Mouse (Mus musculus): ENCODE data around the gene Arf1. TPM values are rescaled to one million over a fixed set of nuclear protein-coding genes. Genes with fewer than 3 reads are reported as not detected.

The Arf1 gene
- polyA plus RNA-seq, 1 experiment from 2014 or later, result 626 TPM

- H3K27me3 ChIP-seq (ENCODE audit: control insufficient read depth, insufficient read depth, low read length), result peaks cover 43% of the 10 kb centered on the region
- H3K4me3 ChIP-seq (ENCODE audit: low read depth, low read length), result no peak overlapping the region
- no peak for ATAC-seq (replicated peaks; ENCODE audit: insufficient number of reproducible peaks, low FRiP score, low TSS enrichment, low read depth)
- no peak overlapping the region for H3K9ac ChIP-seq (replicated peaks; ENCODE audit: low read length)
- WGBS, result 7% methylated on average over 29 of the region's 34 CpGs
- no peaks in the 10 kb centered on the region for H3K9me3 ChIP-seq (replicated peaks; ENCODE audit: control insufficient read depth, low read length)
- H3K27ac ChIP-seq (replicated peaks; ENCODE audit: low read depth, low read length), result no peak overlapping the region
- H3K4me2 ChIP-seq (ENCODE audit: low read depth, low read length), result peak overlapping the region; percentile 7; the same call in 1 of the 2 replicates
- no peak for DNase-seq (ENCODE audit: low spot score)
- H3K4me1 ChIP-seq (ENCODE audit: control insufficient read depth, insufficient read depth, low read length), result 0 out of 2 replicates have a peak, but pooled peaks cover 2% of the 10 kb centered on the region
- no peaks in the 10 kb centered on the region for H3K36me3 ChIP-seq (replicated peaks; ENCODE audit: control insufficient read depth, insufficient read depth, low read depth, low read length)
Measured at GRCm38 (mm10) chr11:59176921-59177320, 51.1 kb downstream of the Arf1 start.

- Histone ChIP-seq H3K36me3 (replicated peaks; ENCODE audit: control insufficient read depth, insufficient read depth, low read depth, low read length) (no peaks in the 10 kb centered on the region), H3K9ac (replicated peaks; ENCODE audit: low read length) (no peak overlapping the region), H3K9me3 (replicated peaks; ENCODE audit: control insufficient read depth, low read length) (no peaks in the 10 kb centered on the region), H3K27ac (replicated peaks; ENCODE audit: low read depth, low read length) (no peak overlapping the region), H3K4me2 (ENCODE audit: low read depth, low read length) (peak overlapping the region; percentile 7; the same call in 1 of the 2 replicates), H3K27me3 (ENCODE audit: control insufficient read depth, insufficient read depth, low read length) (peaks cover 43% of the 10 kb centered on the region), H3K4me3 (ENCODE audit: low read depth, low read length) (peak overlapping the region; percentile 5; the same call in 1 of the 2 replicates), H3K4me1 (ENCODE audit: control insufficient read depth, insufficient read depth, low read length) (0 out of 2 replicates have a peak, but pooled peaks cover 2% of the 10 kb centered on the region)
- WGBS, result 4% methylated on average over 48 of the region's 48 CpGs
- DNase-seq (ENCODE audit: low spot score), result no peak
- no peak for ATAC-seq (replicated peaks; ENCODE audit: insufficient number of reproducible peaks, low FRiP score, low TSS enrichment, low read depth)
Measured at GRCm38 (mm10) chr11:59176475-59176874, 51.6 kb downstream of the Arf1 start.

- no peaks in the 10 kb centered on the region for H3K9me3 ChIP-seq (replicated peaks; ENCODE audit: control insufficient read depth, low read length)
- H3K9ac ChIP-seq (replicated peaks; ENCODE audit: low read length), result no peak overlapping the region
- no peaks in the 10 kb centered on the region for H3K36me3 ChIP-seq (replicated peaks; ENCODE audit: control insufficient read depth, insufficient read depth, low read depth, low read length)
- no peak overlapping the region for H3K4me2 ChIP-seq (ENCODE audit: low read depth, low read length)
- ATAC-seq (replicated peaks; ENCODE audit: insufficient number of reproducible peaks, low FRiP score, low TSS enrichment, low read depth), result no peak
- no peak overlapping the region for H3K4me3 ChIP-seq (ENCODE audit: low read depth, low read length)
- no peak for DNase-seq (ENCODE audit: low spot score)
- no peak overlapping the region for H3K27ac ChIP-seq (replicated peaks; ENCODE audit: low read depth, low read length)
- H3K4me1 ChIP-seq (ENCODE audit: control insufficient read depth, insufficient read depth, low read length), result 0 out of 2 replicates have a peak, but pooled peaks cover 2% of the 10 kb centered on the region
- H3K27me3 ChIP-seq (ENCODE audit: control insufficient read depth, insufficient read depth, low read length), result peaks cover 43% of the 10 kb centered on the region
- 67% methylated on average over 6 of the region's 6 CpGs for WGBS
Measured at GRCm38 (mm10) chr11:59174189-59174838, 53.8 kb downstream of the Arf1 start.

GRCm38 (mm10) chr11:59170549-59170948 lies 57.5 kb downstream of the Arf1 start:
- no peaks in the 10 kb centered on the region for H3K4me1 ChIP-seq (ENCODE audit: control insufficient read depth, insufficient read depth, low read length)
- H3K27ac ChIP-seq (replicated peaks; ENCODE audit: low read depth, low read length), result no peak overlapping the region
- DNase-seq (ENCODE audit: low spot score), result no peak
- H3K36me3 ChIP-seq (replicated peaks; ENCODE audit: control insufficient read depth, insufficient read depth, low read depth, low read length), result no peaks in the 10 kb centered on the region
- no peaks in the 10 kb centered on the region for H3K9me3 ChIP-seq (replicated peaks; ENCODE audit: control insufficient read depth, low read length)
- H3K27me3 ChIP-seq (ENCODE audit: control insufficient read depth, insufficient read depth, low read length), result peaks cover 13% of the 10 kb centered on the region
- H3K4me3 ChIP-seq (ENCODE audit: low read depth, low read length), result no peak overlapping the region
- WGBS, result 77% methylated on average over 4 of the region's 4 CpGs
- H3K9ac ChIP-seq (replicated peaks; ENCODE audit: low read length), result no peak overlapping the region
- H3K4me2 ChIP-seq (ENCODE audit: low read depth, low read length), result no peak overlapping the region
- ATAC-seq (replicated peaks; ENCODE audit: insufficient number of reproducible peaks, low FRiP score, low TSS enrichment, low read depth), result no peak

- H3K9me3 ChIP-seq (replicated peaks; ENCODE audit: control insufficient read depth, low read length), result no peaks in the 10 kb centered on the region
- no peak overlapping the region for H3K4me2 ChIP-seq (ENCODE audit: low read depth, low read length)
- peaks cover 6% of the 10 kb centered on the region for H3K27me3 ChIP-seq (ENCODE audit: control insufficient read depth, insufficient read depth, low read length)
- DNase-seq (ENCODE audit: low spot score) (no peak), ATAC-seq (replicated peaks; ENCODE audit: insufficient number of reproducible peaks, low FRiP score, low TSS enrichment, low read depth) (no peak)
- no peaks in the 10 kb centered on the region for H3K36me3 ChIP-seq (replicated peaks; ENCODE audit: control insufficient read depth, insufficient read depth, low read depth, low read length)
- H3K4me1 ChIP-seq (ENCODE audit: control insufficient read depth, insufficient read depth, low read length), result no peaks in the 10 kb centered on the region
- no peak overlapping the region for H3K27ac ChIP-seq (replicated peaks; ENCODE audit: low read depth, low read length)
- H3K4me3 ChIP-seq (ENCODE audit: low read depth, low read length), result no peak overlapping the region
- no peak overlapping the region; the same call in 1 of the 2 replicates for H3K9ac ChIP-seq (replicated peaks; ENCODE audit: low read length)
- WGBS, result 48% methylated on average over 3 of the region's 3 CpGs
Measured at GRCm38 (mm10) chr11:59169807-59170206, 58.3 kb downstream of the Arf1 start.

- H3K36me3 ChIP-seq (replicated peaks; ENCODE audit: control insufficient read depth, insufficient read depth, low read depth, low read length), result no peaks in the 10 kb centered on the region
- no peaks in the 10 kb centered on the region for H3K4me1 ChIP-seq (ENCODE audit: control insufficient read depth, insufficient read depth, low read length)
- no peak overlapping the region for H3K4me2 ChIP-seq (ENCODE audit: low read depth, low read length)
- no peaks in the 10 kb centered on the region for H3K9me3 ChIP-seq (replicated peaks; ENCODE audit: control insufficient read depth, low read length)
- no peak for DNase-seq (ENCODE audit: low spot score)
- H3K9ac ChIP-seq (replicated peaks; ENCODE audit: low read length), result no peak overlapping the region
- no peak overlapping the region for H3K27ac ChIP-seq (replicated peaks; ENCODE audit: low read depth, low read length)
- ATAC-seq (replicated peaks; ENCODE audit: insufficient number of reproducible peaks, low FRiP score, low TSS enrichment, low read depth), result no peak
- H3K27me3 ChIP-seq (ENCODE audit: control insufficient read depth, insufficient read depth, low read length), result no peaks in the 10 kb centered on the region
- no peak overlapping the region for H3K4me3 ChIP-seq (ENCODE audit: low read depth, low read length)
- WGBS, result 74% methylated on average over 2 of the region's 2 CpGs
Measured at GRCm38 (mm10) chr11:59165616-59166241, 62.3 kb downstream of the Arf1 start.

GRCm38 (mm10) chr11:59164384-59164783 lies 63.7 kb downstream of the Arf1 start:
- Histone ChIP-seq H3K4me2 (ENCODE audit: low read depth, low read length) (no peak overlapping the region), H3K9me3 (replicated peaks; ENCODE audit: control insufficient read depth, low read length) (no peaks in the 10 kb centered on the region), H3K27me3 (ENCODE audit: control insufficient read depth, insufficient read depth, low read length) (no peaks in the 10 kb centered on the region), H3K4me3 (ENCODE audit: low read depth, low read length) (no peak overlapping the region), H3K27ac (replicated peaks; ENCODE audit: low read depth, low read length) (peak overlapping the region; percentile 89; the same call in 1 of the 2 replicates), H3K4me1 (ENCODE audit: control insufficient read depth, insufficient read depth, low read length) (no peaks in the 10 kb centered on the region), H3K9ac (replicated peaks; ENCODE audit: low read length) (no peak overlapping the region), H3K36me3 (replicated peaks; ENCODE audit: control insufficient read depth, insufficient read depth, low read depth, low read length) (no peaks in the 10 kb centered on the region)
- DNase-seq (ENCODE audit: low spot score), result no peak
- no peak for ATAC-seq (replicated peaks; ENCODE audit: insufficient number of reproducible peaks, low FRiP score, low TSS enrichment, low read depth)
- 89% methylated on average over 9 of the region's 9 CpGs for WGBS

Data from embryonic facial prominence, embryonic 11.5 days (tissue).